Mouse (Mus musculus) small intestine, adult 2 months (tissue): ENCODE results near the gene Arsa. TPM values are rescaled to one million over a fixed set of nuclear protein-coding genes. Genes with fewer than 3 reads are reported as not detected.

Source experiments
- H3K27ac ChIP-seq: fragments of 200-500 bp; 2 replicates; pipeline ENCODE4 v1.5.1; 2012; ENCODE audit warnings: low read depth, low read length, control low read depth, inconsistent platforms; ENCODE audit not compliant: insufficient read depth
- H3K27me3 ChIP-seq: fragments of 200-500 bp; 2 replicates; pipeline ENCODE4 v1.6.1; 2012; ENCODE audit warnings: mild to moderate bottlenecking, moderate library complexity, low read length, inconsistent platforms; ENCODE audit not compliant: control insufficient read depth, insufficient read depth
- H3K36me3 ChIP-seq: fragments of 200-500 bp; 2 replicates; pipeline ENCODE4 v1.6.1; 2012; ENCODE audit warnings: mild to moderate bottlenecking, low read length, control low read depth, inconsistent platforms; ENCODE audit not compliant: control insufficient read depth, insufficient read depth
- H3K4me1 ChIP-seq: fragments of 200-500 bp; 2 replicates; pipeline ENCODE4 v1.6.1; 2012; ENCODE audit warnings: low read length, inconsistent platforms, mixed read lengths; ENCODE audit not compliant: control insufficient read depth, insufficient read depth, insufficient read length
- H3K4me3 ChIP-seq: fragments of 200-500 bp; 2 replicates; pipeline ENCODE4 v1.5.1; 2012; ENCODE audit warnings: low read depth, mild to moderate bottlenecking, control low read depth, inconsistent platforms, low read length, moderate library complexity
- CTCF ChIP-seq: fragments of 200-500 bp; IDR thresholded peaks from 2 replicates; pipeline ENCODE4 v1.5.1; 2012; ENCODE audit warnings: low read depth, mild to moderate bottlenecking, control low read depth, inconsistent platforms, low read length, moderate library complexity, mixed read lengths; ENCODE audit not compliant: insufficient replicate concordance, insufficient read length; ENCODE audit errors: extremely low read depth
- POLR2A ChIP-seq: fragments of 200-500 bp; IDR thresholded peaks from 2 replicates; pipeline ENCODE4 v1.6.1; 2012; ENCODE audit warnings: low read depth, mild to moderate bottlenecking, control low read depth, inconsistent platforms, low read length, moderate library complexity
- WGBS: fragments of 180-500 bp; shearing (Covaris S2); methylation state at CpG from one replicate; pipeline ENCODE4 v1.1.7; 2018; 5-methylcytosine and 5-hydroxymethylcytosine counted together
- polyA plus RNA-seq: library from polyadenylated mRNA; depleted of rRNA; stranded (reverse); fragments of >200 nt; gene quantifications from 2 replicates; pipeline ENCODE4 v1.2.3, GENCODE M21; 2012

The Arsa gene
- polyA plus RNA-seq, 1 experiment: 30.4 TPM

GRCm38 (mm10) chr15:89522566-89523282, 45.5 kb upstream of the Arsa start:
- no peaks in the 10 kb centered on the region for H3K36me3 ChIP-seq
- peaks cover 16% of the 10 kb centered on the region for H3K27me3 ChIP-seq
- no peaks in the 10 kb centered on the region for H3K4me1 ChIP-seq
- no peak overlapping the region for H3K27ac ChIP-seq
- no peak overlapping the region for H3K4me3 ChIP-seq
- TF ChIP-seq POLR2A (no peak), CTCF (no peak)
- WGBS: 83% methylated on average over 10 of the region's 10 CpGs

- Histone ChIP-seq H3K4me3 (no peak overlapping the region), H3K27ac (no peak overlapping the region), H3K36me3 (no peaks in the 10 kb centered on the region), H3K27me3 (peaks cover 16% of the 10 kb centered on the region), H3K4me1 (no peaks in the 10 kb centered on the region)
- TF ChIP-seq CTCF (no peak), POLR2A (no peak)
- WGBS: 75% methylated on average over 7 of the region's 7 CpGs
These were observed 44.7 kb upstream of the Arsa start for GRCm38 (mm10) chr15:89521951-89522350.

- H3K27ac ChIP-seq: no peak overlapping the region
- no peaks in the 10 kb centered on the region for H3K4me1 ChIP-seq
- H3K27me3 ChIP-seq: no peaks in the 10 kb centered on the region
- H3K36me3 ChIP-seq: no peaks in the 10 kb centered on the region
- 29% methylated on average over 4 of the region's 4 CpGs for WGBS
- no peak overlapping the region for H3K4me3 ChIP-seq
- TF ChIP-seq CTCF (no peak), POLR2A (no peak)
These were observed 35.5 kb upstream of the Arsa start for GRCm38 (mm10) chr15:89512679-89513078.

- TF ChIP-seq POLR2A (no peak), CTCF (no peak)
- Histone ChIP-seq H3K4me3 (no peak overlapping the region), H3K36me3 (no peaks in the 10 kb centered on the region), H3K27ac (no peak overlapping the region), H3K4me1 (no peaks in the 10 kb centered on the region; the same call in 1 of the 2 replicates), H3K27me3 (no peaks in the 10 kb centered on the region)
- WGBS: 87% methylated on average over 8 of the region's 8 CpGs
These were observed 30.5 kb upstream of the Arsa start for GRCm38 (mm10) chr15:89507751-89508150.

GRCm38 (mm10) chr15:89504838-89505237, 27.6 kb upstream of the Arsa start:
- TF ChIP-seq POLR2A (no peak), CTCF (no peak)
- Histone ChIP-seq H3K36me3 (no peaks in the 10 kb centered on the region), H3K27ac (no peak overlapping the region), H3K4me3 (no peak overlapping the region), H3K27me3 (peaks cover 4% of the 10 kb centered on the region), H3K4me1 (peaks cover 6% of the 10 kb centered on the region)
- WGBS: 90% methylated on average over 9 of the region's 9 CpGs

- no peak for TF ChIP-seq CTCF
- TF ChIP-seq POLR2A: no peak
- Histone ChIP-seq H3K27ac (no peak overlapping the region), H3K27me3 (peaks cover 25% of the 10 kb centered on the region), H3K4me1 (peaks cover 12% of the 10 kb centered on the region), H3K4me3 (no peak overlapping the region), H3K36me3 (no peaks in the 10 kb centered on the region)
- 83% methylated on average over 3 of the region's 3 CpGs for WGBS
These were observed 24.1 kb upstream of the Arsa start for GRCm38 (mm10) chr15:89501321-89501720.

- H3K4me1 ChIP-seq: peaks cover 12% of the 10 kb centered on the region
- H3K27ac ChIP-seq: no peak overlapping the region
- TF ChIP-seq CTCF (no peak), POLR2A (no peak)
- H3K27me3 ChIP-seq: peaks cover 25% of the 10 kb centered on the region
- H3K4me3 ChIP-seq: peak overlapping the region; percentile 58
- WGBS: 6% methylated on average over 35 of the region's 35 CpGs
- H3K36me3 ChIP-seq: no peaks in the 10 kb centered on the region
These were observed 23.1 kb upstream of the Arsa start for GRCm38 (mm10) chr15:89500221-89500791.
